Mouse (Mus musculus) heart, adult 8-10 months (tissue): ENCODE measurements at regions not wholly inside any gene's neighbourhood (a gene's known extent, or its start where the extent isn't known, plus 50 kb on each side); places are given as distances from the start of the nearest gene placed in this dataset.
A peak's percentile ranks its signal among the peaks of the same experiment; 100 is the strongest.

Experiments used
- DNase-seq: peaks from one replicate; pipeline ENCODE4 v3.0.0; 2022; ENCODE audit warnings: low spot score

DNA sequence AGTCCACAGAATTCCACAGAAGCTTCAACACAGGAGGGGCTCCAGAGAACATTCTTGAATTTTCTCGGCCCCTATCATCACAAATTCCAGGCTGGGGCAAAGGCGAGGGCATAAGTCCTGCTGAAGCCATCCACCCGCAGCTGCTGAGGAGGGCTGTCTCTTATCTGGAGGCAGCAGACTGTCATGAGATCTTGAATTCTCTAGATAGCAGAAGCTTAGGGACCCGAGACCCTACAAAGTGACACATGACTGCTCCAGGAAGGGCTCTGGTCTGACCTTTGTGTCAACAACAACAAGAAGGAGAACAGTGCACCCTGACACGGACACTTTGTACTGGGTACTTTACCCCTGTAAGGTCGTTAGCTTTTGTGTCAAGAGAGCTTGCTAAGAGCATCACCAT, 57.2 kb downstream of the Lao1 start:
- DNase-seq, result no peak

DNA sequence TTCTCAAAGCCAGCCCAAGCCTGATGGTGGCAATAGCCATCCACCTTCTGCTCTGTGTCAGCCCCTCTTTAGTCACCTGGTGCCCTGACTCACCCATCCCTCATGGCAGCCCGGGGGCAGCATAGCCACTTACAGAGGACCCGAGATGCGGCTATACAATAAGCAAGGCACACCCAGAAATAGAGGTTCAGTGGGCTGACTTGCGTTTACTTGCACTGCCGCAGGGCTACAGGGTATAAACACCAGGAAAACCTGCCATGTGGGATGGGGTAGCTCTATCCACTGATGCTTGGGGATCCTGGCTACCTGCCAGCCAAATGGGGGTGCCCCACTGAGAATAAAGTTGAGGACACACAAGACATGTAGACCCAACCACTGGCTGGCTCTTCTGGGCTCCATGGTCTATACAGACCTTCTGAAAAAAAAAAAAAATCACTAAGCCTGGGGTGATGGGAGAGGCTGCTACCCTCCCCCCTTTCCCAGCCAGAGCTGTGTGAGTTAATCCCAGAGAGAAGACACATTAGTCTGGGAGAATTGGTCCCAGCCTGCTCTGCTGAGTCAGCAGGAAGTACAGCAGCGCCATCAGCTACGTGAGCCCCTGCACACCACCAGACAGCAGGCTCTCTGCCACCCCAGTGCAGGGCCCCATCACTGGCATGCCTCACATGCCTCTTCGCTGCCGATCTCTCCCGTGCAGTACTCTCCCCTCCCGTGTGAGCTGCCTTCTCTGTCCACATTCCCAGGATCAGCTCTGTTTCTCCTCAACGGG, 57.8 kb downstream of the Lao1 start:
- no peak for DNase-seq

DNA sequence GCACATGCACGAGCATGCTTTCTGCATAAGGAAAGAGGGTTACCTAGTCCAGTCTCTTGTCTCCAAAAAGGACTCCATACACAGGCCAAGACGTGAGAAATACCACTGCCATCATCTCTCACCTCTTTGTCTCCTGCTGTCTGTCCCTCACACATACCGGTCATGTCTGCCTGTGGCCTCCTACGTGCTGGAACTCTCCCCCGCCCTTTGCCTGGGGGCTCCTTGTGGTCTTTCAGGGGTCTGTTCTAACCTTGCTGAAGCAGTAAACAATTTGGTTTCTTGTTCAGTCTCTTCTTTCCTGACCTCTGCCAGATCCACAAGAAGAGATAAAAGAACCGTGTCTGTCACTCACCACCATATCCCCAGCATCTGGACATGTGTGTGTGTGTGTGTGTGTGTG, 61.0 kb downstream of the Lao1 start:
- DNase-seq, result no peak

- no peak for DNase-seq
Measured at GRCm38 (mm10) chr4:119026237-119026861, 65.0 kb downstream of the Lao1 start.

- DNase-seq, result no peak
Measured at GRCm38 (mm10) chr4:119028208-119028821, 66.9 kb downstream of the Lao1 start.

DNA sequence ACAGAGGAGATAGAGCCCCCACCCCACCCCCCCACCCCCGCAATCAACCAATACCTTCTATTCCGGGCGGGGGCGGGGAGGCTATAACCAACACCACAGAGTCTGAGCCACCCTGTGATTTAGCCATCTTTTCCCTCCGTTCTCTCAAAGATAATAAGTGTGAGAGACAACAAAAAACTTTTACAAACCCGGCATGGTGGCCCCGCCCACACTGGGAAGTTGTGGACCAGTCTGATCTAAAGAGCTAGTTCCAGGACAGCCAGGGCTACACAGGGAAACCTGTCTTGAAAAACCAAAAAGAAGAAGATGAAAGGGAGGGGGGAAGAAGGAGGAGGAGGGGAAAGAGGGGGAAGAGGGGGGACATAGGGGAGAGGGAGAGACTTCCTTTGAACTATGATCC, 67.7 kb downstream of the Lao1 start:
- no peak for DNase-seq

GRCm38 (mm10) chr4:119029735-119030134, 68.4 kb downstream of the Lao1 start:
- DNase-seq, result no peak

- no peak for DNase-seq
Measured at GRCm38 (mm10) chr4:119030865-119031264, 69.5 kb downstream of the Lao1 start.

DNA sequence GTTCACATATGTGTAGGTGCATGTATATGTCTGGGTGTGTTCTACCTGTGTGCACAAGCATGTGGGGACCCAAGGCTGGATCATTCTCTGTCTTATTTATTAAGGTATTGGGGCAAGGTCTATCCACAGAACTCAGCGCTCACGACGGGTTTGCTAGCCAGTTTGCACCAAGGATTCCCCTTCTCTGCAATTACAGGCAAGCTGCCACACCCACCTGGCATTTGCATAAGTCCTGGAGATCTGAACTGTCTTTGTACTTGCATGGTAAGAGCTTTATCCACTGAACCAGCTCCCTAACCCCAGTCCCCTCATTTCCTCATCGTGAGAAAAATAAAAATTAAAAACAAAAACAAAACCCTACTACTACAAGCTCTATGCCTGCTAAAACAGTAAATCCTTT, 71.6 kb downstream of the Lao1 start:
- DNase-seq, result no peak

- no peak for DNase-seq
Measured at GRCm38 (mm10) chr4:119036582-119036981, 71.9 kb upstream of the Slc2a1 start.

DNA sequence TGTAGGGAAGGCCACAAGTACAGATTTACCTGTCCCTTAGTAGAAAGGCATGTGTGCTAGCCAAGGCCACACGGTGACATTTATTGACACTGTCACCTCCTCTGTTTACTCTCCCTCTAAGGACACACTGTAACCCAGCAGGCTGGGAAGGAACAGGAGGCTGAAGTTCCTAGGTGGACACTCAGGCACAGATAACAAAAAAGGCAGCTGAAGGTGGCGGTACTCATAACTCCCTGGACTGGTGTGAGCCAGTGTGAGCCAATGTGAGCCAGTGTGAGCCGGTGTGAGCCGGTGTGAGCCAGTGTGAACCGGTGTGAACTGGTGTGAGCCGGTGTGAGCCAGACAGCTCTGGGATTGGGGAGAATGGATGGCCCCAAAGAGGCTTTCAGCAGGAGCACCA, 68.5 kb upstream of the Slc2a1 start:
- DNase-seq, result no peak

DNA sequence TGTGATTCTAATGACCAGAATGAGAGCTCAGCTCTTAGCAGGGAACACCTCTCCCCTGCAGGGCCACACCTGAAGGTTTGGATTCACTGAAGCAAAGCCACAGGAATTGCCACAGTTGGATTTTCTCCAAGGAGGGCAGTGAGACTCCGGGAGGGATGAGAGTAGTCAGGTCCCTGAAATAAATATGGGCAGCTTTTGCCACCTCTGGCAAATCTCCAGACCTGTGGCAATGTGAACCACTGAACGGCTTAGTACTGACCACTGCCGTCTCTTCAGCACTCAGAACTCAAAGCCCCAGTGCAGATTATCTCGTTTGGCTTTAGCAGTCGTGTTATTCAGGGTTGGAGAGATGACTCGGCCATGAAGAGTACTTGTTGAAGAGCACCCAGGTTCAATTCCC, 66.9 kb upstream of the Slc2a1 start:
- DNase-seq, result peak; percentile 15

- DNase-seq, result no peak
Measured at GRCm38 (mm10) chr4:119044005-119044677, 64.4 kb upstream of the Slc2a1 start.

DNA sequence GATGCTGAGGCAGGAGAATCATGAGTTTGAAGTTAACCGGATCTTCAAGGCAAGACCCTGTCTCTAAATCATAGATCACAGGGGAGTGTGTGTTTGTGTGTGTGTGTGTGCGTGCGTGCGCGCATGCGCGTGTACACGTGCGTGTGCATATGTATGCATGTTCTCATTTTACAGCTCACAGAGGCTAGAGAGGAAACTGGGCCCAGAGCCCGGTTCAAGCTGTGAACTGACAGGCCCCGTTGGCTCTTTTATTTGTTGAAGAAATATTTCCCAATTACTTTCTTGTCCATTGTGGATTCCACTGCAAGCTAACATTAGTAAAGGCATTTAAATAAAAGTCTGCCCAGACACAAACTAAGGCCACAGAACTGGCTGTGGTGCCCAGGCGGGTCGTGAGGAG, 63.7 kb upstream of the Slc2a1 start:
- no peak for DNase-seq

- DNase-seq, result no peak
Measured at GRCm38 (mm10) chr4:119050867-119051353, 57.6 kb upstream of the Slc2a1 start.

DNA sequence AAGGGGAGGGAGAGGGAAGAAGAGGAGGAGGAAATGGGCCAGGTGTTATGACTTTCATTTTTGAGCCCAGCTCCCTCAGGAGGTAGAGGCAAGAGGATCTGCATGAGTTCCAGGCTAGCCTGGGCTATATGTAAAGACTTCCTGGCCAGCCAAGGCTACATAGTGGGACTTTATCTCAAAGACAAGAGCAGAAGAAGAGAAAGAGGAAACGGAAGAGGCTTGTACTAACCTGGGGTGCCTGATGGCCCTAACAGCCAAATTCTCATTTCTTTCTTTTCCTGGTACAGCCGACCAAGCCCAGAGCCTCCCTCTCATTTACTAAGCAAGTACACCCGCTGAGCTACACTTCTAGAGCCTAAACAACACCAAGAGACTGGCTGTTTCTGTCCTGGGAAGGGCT, 56.0 kb upstream of the Slc2a1 start:
- no peak for DNase-seq

- DNase-seq, result no peak
Measured at GRCm38 (mm10) chr4:119053241-119053640, 55.3 kb upstream of the Slc2a1 start.

DNA sequence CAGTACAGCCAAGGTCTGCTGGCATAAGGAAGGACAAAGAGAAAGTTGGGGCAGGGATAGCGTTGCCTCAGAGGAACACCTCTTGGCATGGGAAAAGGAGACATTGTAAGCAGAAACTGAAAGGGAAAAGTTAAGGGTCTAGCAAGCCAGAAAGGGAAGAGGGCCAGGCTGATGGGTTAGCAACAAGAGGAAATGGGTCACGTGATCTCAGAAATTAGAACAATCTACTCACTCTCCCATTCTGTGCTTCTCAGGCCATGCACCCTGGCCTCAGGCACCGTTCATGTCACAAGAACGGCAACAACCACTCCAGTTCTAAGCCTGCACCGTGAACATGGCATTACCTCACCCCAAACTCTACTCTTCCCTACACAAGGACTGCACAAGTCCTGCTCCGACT, 54.8 kb upstream of the Slc2a1 start:
- no peak for DNase-seq

DNA sequence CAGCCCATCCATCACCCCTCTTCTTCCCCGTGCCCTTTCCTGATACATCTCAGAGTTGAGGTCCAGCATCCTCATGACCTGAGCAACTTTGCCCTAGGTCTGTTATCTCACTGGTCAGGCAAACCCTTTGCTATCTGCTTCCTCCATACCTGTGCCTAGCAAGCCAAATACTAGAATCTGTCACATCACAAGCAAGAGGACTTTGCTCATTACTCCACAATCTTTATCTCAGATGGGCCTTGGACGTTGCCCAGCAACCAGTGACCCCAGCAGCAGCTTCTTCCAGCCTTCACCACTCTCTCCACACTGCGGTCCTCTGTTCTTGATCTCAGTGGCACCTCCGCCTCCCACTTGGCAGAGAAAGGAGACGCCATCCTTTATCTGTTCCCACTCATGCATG, 54.4 kb upstream of the Slc2a1 start:
- DNase-seq, result no peak

- DNase-seq, result no peak
Measured at GRCm38 (mm10) chr4:119057191-119057590, 51.3 kb upstream of the Slc2a1 start.

GRCm38 (mm10) chr4:119057826-119058225, 50.7 kb upstream of the Slc2a1 start:
- DNase-seq, result no peak
